Mouse (Mus musculus) liver, embryonic 16.5 days (tissue): ENCODE results near the gene Ell2. TPM values are rescaled to one million over a fixed set of nuclear protein-coding genes. Genes with fewer than 3 reads are reported as not detected.

Experiments used
- ATAC-seq: fragments of 200-750 bp; cut with Nextera tagmentation; 2 replicates; pipeline ENCODE4 v1.8.0; 2017; ENCODE audit warnings: low read depth, mild to moderate bottlenecking, moderate number of reproducible peaks, moderate library complexity
- H3K27ac ChIP-seq: fragments of 300-500 bp; sonication (generic); 2 replicates; pipeline ENCODE4 v1.5.1; 2014; ENCODE audit warnings: mild to moderate bottlenecking, low read length
- H3K27me3 ChIP-seq: fragments of 300-500 bp; sonication (generic); 2 replicates; pipeline ENCODE4 v1.6.1; 2014; ENCODE audit warnings: low read depth, low read length, mixed read lengths; ENCODE audit not compliant: control insufficient read depth, insufficient read depth
- H3K36me3 ChIP-seq: fragments of 300-500 bp; sonication (generic); 2 replicates; pipeline ENCODE4 v1.6.1; 2014; ENCODE audit warnings: mild to moderate bottlenecking; ENCODE audit not compliant: control insufficient read depth, insufficient read depth
- H3K4me1 ChIP-seq: fragments of 300-500 bp; sonication (generic); 2 replicates; pipeline ENCODE4 v1.6.1; 2014; ENCODE audit warnings: low read depth, low read length, mixed read lengths; ENCODE audit not compliant: control insufficient read depth
- H3K4me2 ChIP-seq: fragments of 300-500 bp; sonication (generic); 2 replicates; pipeline ENCODE4 v1.6.1; 2014; ENCODE audit warnings: low read depth, low read length, mixed read lengths
- H3K4me3 ChIP-seq: fragments of 300-500 bp; sonication (generic); 2 replicates; pipeline ENCODE4 v1.5.1; 2014; ENCODE audit warnings: low read depth, mild to moderate bottlenecking, low read length
- H3K9ac ChIP-seq: fragments of 300-500 bp; sonication (generic); 2 replicates; pipeline ENCODE4 v1.6.1; 2014; ENCODE audit warnings: low read depth, low read length
- H3K9me3 ChIP-seq: fragments of 300-500 bp; sonication (generic); replicated peaks from 2 replicates; pipeline ENCODE4 v1.6.1; 2016; ENCODE audit warnings: low read length; ENCODE audit not compliant: control insufficient read depth
- WGBS: fragments of 180-500 bp; shearing (Covaris S2); extraction: QIAGEN DNeasy Blood & Tissue Kit; methylation state at CpG from one replicate; pipeline ENCODE4 v1.1.7; 2014; ENCODE audit not compliant: insufficient replicate concordance; 5-methylcytosine and 5-hydroxymethylcytosine counted together
- polyA plus RNA-seq: library from polyadenylated mRNA; unstranded; fragments of >200 nt; fragmentation: Nextera tagmentation; extraction: Ambion mirVana; gene quantifications from 2 replicates; pipeline ENCODE4 v1.2.1, GENCODE M21; 2015

The Ell2 gene
- polyA plus RNA-seq, 1 experiment from 2014 or later, result 31.2 TPM

GRCm38 (mm10) chr13:75770744-75771143 lies 64.2 kb downstream of the Ell2 start:
- Histone ChIP-seq H3K36me3 (peaks cover 78% of the 10 kb centered on the region), H3K4me3 (no peak overlapping the region), H3K4me1 (peaks cover 2% of the 10 kb centered on the region; the same call in 1 of the 2 replicates), H3K9ac (no peak overlapping the region), H3K9me3 (no peaks in the 10 kb centered on the region), H3K4me2 (no peak overlapping the region), H3K27ac (no peak overlapping the region), H3K27me3 (no peaks in the 10 kb centered on the region)
- ATAC-seq, result no peak
- WGBS, result 90% methylated on average over 2 of the region's 2 CpGs

- WGBS, result 29% methylated on average over 4 of the region's 4 CpGs
- no peak overlapping the region for H3K4me2 ChIP-seq
- no peaks in the 10 kb centered on the region for H3K9me3 ChIP-seq
- H3K9ac ChIP-seq, result no peak overlapping the region
- peak; percentile 70 for ATAC-seq
- no peak overlapping the region for H3K4me3 ChIP-seq
- H3K27ac ChIP-seq, result no peak overlapping the region
- no peaks in the 10 kb centered on the region for H3K27me3 ChIP-seq
- peaks cover 76% of the 10 kb centered on the region for H3K36me3 ChIP-seq
- H3K4me1 ChIP-seq, result peaks cover 2% of the 10 kb centered on the region; the same call in 1 of the 2 replicates
Observed at GRCm38 (mm10) chr13:75771404-75771803, 64.8 kb downstream of the Ell2 start.

DNA sequence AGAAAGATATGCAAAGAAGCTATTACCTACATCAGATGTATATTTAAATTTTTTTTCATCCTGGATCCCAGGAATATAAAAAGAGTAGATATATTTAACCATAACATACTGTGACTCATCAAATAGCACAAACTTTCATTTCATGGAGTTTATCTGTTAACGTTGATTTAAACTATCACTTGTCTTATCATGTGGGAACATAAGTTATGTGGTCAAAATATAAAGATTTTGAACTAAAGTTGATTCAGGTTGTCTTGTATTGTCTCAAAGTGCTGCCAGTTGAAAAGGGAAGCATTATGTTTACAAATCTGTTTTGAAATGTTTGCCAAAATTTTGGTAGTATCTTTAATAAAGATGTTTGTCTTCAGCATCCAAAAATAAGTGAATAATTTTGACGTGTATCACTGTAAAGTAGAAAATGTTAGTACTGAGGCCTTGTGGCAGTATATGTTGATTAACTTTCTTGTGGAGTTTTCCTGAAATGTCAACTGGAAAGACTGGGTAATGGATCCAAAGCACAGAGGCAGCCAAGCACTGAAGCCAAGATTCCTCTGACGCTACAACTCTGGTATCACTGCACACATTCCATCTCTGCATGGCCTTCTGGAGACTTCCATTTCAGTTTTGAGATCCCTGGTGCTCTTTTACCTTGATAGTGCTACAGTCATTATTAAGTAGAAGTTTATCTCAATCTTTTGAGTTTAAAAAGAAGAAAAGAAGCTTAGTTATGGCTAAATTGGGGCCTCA lies 65.6 kb downstream of the Ell2 start:
- peaks cover 69% of the 10 kb centered on the region for H3K36me3 ChIP-seq
- no peak overlapping the region for H3K4me3 ChIP-seq
- H3K4me1 ChIP-seq, result peaks cover 2% of the 10 kb centered on the region; the same call in 1 of the 2 replicates
- no peaks in the 10 kb centered on the region for H3K9me3 ChIP-seq
- H3K4me2 ChIP-seq, result no peak overlapping the region
- H3K9ac ChIP-seq, result no peak overlapping the region
- no peak for ATAC-seq
- H3K27ac ChIP-seq, result no peak overlapping the region
- H3K27me3 ChIP-seq, result no peaks in the 10 kb centered on the region
- WGBS, result 62% methylated on average over 3 of the region's 3 CpGs

DNA sequence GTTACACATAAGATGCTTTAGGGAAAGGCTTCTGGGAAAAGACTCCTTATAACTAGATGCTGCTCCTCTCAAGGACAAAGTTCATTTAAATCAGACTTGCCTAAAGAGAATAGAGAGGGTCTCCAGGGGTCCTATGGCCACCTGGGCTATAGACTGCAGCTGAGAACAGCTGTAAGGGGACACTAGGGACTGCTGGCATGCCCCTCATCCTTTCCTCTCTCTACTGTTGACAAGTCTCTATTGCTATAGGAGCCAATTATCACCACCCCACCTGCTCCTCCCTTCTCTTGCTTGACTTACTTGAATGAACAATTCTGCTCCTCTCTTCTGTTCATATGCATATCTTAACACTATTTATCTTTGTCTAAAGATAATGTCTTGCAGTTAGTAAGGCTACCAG lies 69.4 kb downstream of the Ell2 start:
- H3K36me3 ChIP-seq, result peaks cover 50% of the 10 kb centered on the region
- no peak for ATAC-seq

GRCm38 (mm10) chr13:75776692-75777091 lies 70.1 kb downstream of the Ell2 start:
- H3K4me1 ChIP-seq, result no peaks in the 10 kb centered on the region
- no peak overlapping the region for H3K27ac ChIP-seq
- H3K4me3 ChIP-seq, result no peak overlapping the region
- H3K27me3 ChIP-seq, result no peaks in the 10 kb centered on the region
- WGBS, result 76% methylated on average over 1 of the region's 1 CpGs
- H3K36me3 ChIP-seq, result peaks cover 45% of the 10 kb centered on the region
- no peak for ATAC-seq
- no peak overlapping the region for H3K9ac ChIP-seq
- no peak overlapping the region for H3K4me2 ChIP-seq
- no peaks in the 10 kb centered on the region for H3K9me3 ChIP-seq

More for the DNA sequence above, 69.4 kb downstream of the Ell2 start:
- peaks cover 2% of the 10 kb centered on the region; the same call in 1 of the 2 replicates for H3K4me1 ChIP-seq
- no peak overlapping the region for H3K4me3 ChIP-seq
- no peak overlapping the region for H3K4me2 ChIP-seq
- no peaks in the 10 kb centered on the region for H3K27me3 ChIP-seq
- no peaks in the 10 kb centered on the region for H3K9me3 ChIP-seq
- H3K27ac ChIP-seq, result no peak overlapping the region
- H3K9ac ChIP-seq, result no peak overlapping the region

DNA sequence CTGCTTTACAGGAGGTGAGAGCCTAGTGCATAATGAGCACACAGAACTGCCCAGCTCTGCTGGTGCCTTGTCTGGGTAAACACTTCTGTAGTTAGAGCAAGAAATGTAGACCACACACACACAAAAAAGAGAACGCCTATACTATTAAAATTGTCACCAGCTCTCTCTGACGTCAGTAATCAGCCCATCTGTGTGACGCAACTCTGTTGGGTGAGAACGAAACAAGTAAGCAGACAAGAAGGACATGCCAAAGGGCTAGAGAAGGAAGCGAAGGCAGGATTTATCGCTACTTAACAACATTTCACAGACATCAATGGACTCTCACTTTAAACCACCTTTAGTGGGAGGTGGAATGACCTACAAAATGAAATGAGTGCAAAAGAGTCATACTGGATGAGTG lies 71.6 kb downstream of the Ell2 start:
- no peak overlapping the region for H3K4me3 ChIP-seq
- 73% methylated on average over 6 of the region's 6 CpGs for WGBS
- H3K9me3 ChIP-seq, result no peaks in the 10 kb centered on the region
- no peaks in the 10 kb centered on the region for H3K27me3 ChIP-seq
- no peak overlapping the region for H3K4me2 ChIP-seq
- ATAC-seq, result no peak
- no peak overlapping the region for H3K9ac ChIP-seq
- H3K4me1 ChIP-seq, result no peaks in the 10 kb centered on the region
- peaks cover 35% of the 10 kb centered on the region for H3K36me3 ChIP-seq
- H3K27ac ChIP-seq, result no peak overlapping the region

DNA sequence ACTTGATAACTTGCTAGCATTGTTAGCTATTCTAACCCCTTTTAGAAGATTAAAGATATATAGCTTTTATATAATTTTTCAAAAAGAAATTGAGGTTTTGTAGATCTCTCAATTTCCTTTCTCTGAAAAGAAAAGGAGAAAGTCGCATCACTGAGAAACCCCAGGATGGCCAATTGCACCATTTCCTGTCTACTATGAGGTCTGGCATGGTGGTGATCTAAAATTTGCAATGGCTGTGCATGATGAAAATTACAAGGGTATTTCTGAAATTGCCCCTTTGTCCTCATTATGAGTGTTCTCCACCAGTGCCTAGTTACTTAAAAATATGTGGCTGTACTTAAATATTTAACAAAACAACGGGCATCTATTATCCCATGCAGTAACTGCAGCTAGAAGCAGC lies 72.6 kb downstream of the Ell2 start:
- no peak overlapping the region for H3K4me3 ChIP-seq
- no peak for ATAC-seq
- WGBS, result 79% methylated on average over 2 of the region's 2 CpGs
- H3K4me2 ChIP-seq, result no peak overlapping the region
- no peak overlapping the region for H3K27ac ChIP-seq
- no peaks in the 10 kb centered on the region for H3K9me3 ChIP-seq
- peaks cover 25% of the 10 kb centered on the region for H3K36me3 ChIP-seq
- no peak overlapping the region for H3K9ac ChIP-seq
- no peaks in the 10 kb centered on the region for H3K4me1 ChIP-seq
- H3K27me3 ChIP-seq, result no peaks in the 10 kb centered on the region

GRCm38 (mm10) chr13:75780096-75780495 lies 73.5 kb downstream of the Ell2 start:
- ATAC-seq, result no peak
- H3K27ac ChIP-seq, result no peak overlapping the region
- WGBS, result 79% methylated on average over 2 of the region's 2 CpGs
- no peaks in the 10 kb centered on the region for H3K4me1 ChIP-seq
- no peaks in the 10 kb centered on the region for H3K27me3 ChIP-seq
- no peak overlapping the region for H3K4me2 ChIP-seq
- no peak overlapping the region for H3K9ac ChIP-seq
- H3K36me3 ChIP-seq, result peaks cover 19% of the 10 kb centered on the region
- H3K4me3 ChIP-seq, result no peak overlapping the region
- H3K9me3 ChIP-seq, result no peaks in the 10 kb centered on the region

DNA sequence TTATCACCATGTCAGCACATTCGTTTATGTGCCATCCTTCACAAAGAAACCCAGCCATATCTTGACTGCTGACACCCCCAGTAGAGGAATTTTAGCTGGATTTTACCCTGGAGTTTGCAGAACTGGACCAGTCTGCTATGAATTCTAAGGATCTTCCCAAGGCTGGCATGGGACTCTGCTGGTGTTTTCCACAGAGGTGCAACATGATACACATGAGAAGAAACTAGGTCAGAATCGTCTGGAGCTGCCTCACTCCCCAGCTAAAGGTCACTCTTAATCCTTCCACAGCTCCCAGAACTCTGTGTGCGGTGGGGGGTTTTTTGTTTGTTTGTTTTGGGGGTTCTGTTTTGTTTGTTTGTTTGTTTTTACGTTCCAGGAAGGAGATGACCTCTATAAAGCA lies 79.2 kb downstream of the Ell2 start:
- H3K4me1 ChIP-seq, result no peaks in the 10 kb centered on the region
- H3K4me3 ChIP-seq, result no peak overlapping the region
- no peak overlapping the region for H3K27ac ChIP-seq
- ATAC-seq, result no peak
- 69% methylated on average over 4 of the region's 4 CpGs for WGBS
- no peaks in the 10 kb centered on the region for H3K36me3 ChIP-seq
- no peak overlapping the region for H3K4me2 ChIP-seq
- H3K9ac ChIP-seq, result no peak overlapping the region
- H3K27me3 ChIP-seq, result no peaks in the 10 kb centered on the region
- H3K9me3 ChIP-seq, result no peaks in the 10 kb centered on the region
